Mouse (Mus musculus): ENCODE results near the gene Trp53rkb. TPM values are rescaled to one million over a fixed set of nuclear protein-coding genes. Genes with fewer than 3 reads are reported as not detected.
A peak's percentile ranks its signal among the peaks of the same experiment; 100 is the strongest.

Gene Trp53rkb
- polyA plus RNA-seq, 2 experiments, result 7.7 to 10.8 TPM

GRCm38 (mm10) chr2:166805250-166806172, 13.2 kb downstream of the Trp53rkb start, which contains the start of gene Arfgef2:
Gene Arfgef2 (plus strand): TSS chr2:166805588.
- H3K9me3 ChIP-seq (ENCODE audit: control insufficient read depth, low read length), result no peaks in the 10 kb centered on the region
- peaks cover 10% of the 10 kb centered on the region; the same call in 1 of the 2 replicates for H3K4me1 ChIP-seq (ENCODE audit: control insufficient read depth, insufficient read depth, low read length)
- peak within 1 kb of the TSS; percentile 87 for H3K4me3 ChIP-seq (replicated peaks; ENCODE audit: low read length)
- no peaks in the 10 kb centered on the region for H3K36me3 ChIP-seq (ENCODE audit: control insufficient read depth, insufficient read depth, low read length)
- H3K27me3 ChIP-seq (ENCODE audit: control insufficient read depth, insufficient read depth, low read length), result no peaks in the 10 kb centered on the region
- H3K4me2 ChIP-seq (replicated peaks; ENCODE audit: low read depth, low read length, severe bottlenecking), result peak within 1 kb of the TSS; percentile 88
- under 1% methylated on average over 35 of the region's 76 CpGs for WGBS
- peak; percentile 85 for ATAC-seq (ENCODE audit: low FRiP score, low read depth)
- TF ChIP-seq POLR2A (IDR thresholded peaks at IDR 0.05; ENCODE audit: borderline replicate concordance, extremely low read depth, insufficient read depth, insufficient read length), result 0 out of 2 replicates have a peak, but pooled peaks have one; percentile 27
- H3K9ac ChIP-seq (ENCODE audit: low read depth, low read length, severe bottlenecking), result peak within 1 kb of the TSS; percentile 84
- peak within 1 kb of the TSS; percentile 65 for H3K27ac ChIP-seq (replicated peaks; ENCODE audit: low read depth, low read length)
- DNase-seq (ENCODE audit: low spot score), result peak; percentile 74

DNA sequence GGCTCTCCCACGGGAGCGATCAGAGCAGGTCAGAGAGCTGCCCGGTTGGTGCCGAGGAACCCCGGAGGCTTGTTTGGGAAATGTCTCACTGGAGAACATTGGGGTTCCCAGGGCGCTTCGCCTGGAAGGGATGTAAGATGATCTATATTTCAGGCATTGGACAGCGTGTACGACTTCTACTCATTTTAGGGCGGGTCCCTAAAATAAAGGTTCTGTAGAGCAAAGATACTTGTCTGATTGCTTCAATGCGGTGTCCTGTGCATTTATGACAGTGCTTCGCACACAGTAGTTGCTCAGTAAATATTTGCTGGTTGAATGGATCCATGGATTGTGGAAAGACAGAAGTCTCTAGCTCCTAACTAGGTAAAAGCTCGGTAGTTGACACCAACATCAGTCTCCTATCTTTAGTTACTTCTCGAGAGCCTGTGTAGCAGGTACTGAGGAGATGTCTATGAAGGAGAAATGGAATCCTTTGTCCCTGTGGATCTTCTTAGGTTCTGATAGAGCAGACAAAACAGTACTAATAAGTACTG, 13.9 kb downstream of the Trp53rkb start:
- peak overlapping the region; percentile 87 for H3K4me3 ChIP-seq (replicated peaks; ENCODE audit: low read length)
- peak overlapping the region; percentile 88 for H3K4me2 ChIP-seq (replicated peaks; ENCODE audit: low read depth, low read length, severe bottlenecking)
- ATAC-seq (ENCODE audit: low FRiP score, low read depth), result no peak
- peak; percentile 32 for DNase-seq (ENCODE audit: low spot score)
- H3K36me3 ChIP-seq (ENCODE audit: control insufficient read depth, insufficient read depth, low read length), result no peaks in the 10 kb centered on the region
- no peaks in the 10 kb centered on the region for H3K9me3 ChIP-seq (ENCODE audit: control insufficient read depth, low read length)
- H3K9ac ChIP-seq (ENCODE audit: low read depth, low read length, severe bottlenecking), result peak overlapping the region; percentile 84
- peak overlapping the region; percentile 65; the same call in 1 of the 2 replicates for H3K27ac ChIP-seq (replicated peaks; ENCODE audit: low read depth, low read length)
- TF ChIP-seq POLR2A (IDR thresholded peaks at IDR 0.05; ENCODE audit: borderline replicate concordance, extremely low read depth, insufficient read depth, insufficient read length), result no peak
- 20% methylated on average over 14 of the region's 14 CpGs for WGBS
- H3K4me1 ChIP-seq (ENCODE audit: control insufficient read depth, insufficient read depth, low read length), result peaks cover 10% of the 10 kb centered on the region; the same call in 1 of the 2 replicates
- H3K27me3 ChIP-seq (ENCODE audit: control insufficient read depth, insufficient read depth, low read length), result no peaks in the 10 kb centered on the region

GRCm38 (mm10) chr2:166806813-166807212, 14.5 kb downstream of the Trp53rkb start:
- H3K4me2 ChIP-seq (replicated peaks; ENCODE audit: low read depth, low read length, severe bottlenecking), result peak overlapping the region; percentile 88
- no peaks in the 10 kb centered on the region for H3K9me3 ChIP-seq (ENCODE audit: control insufficient read depth, low read length)
- no peak overlapping the region for H3K27ac ChIP-seq (replicated peaks; ENCODE audit: low read depth, low read length)
- ATAC-seq (ENCODE audit: low FRiP score, low read depth), result no peak
- TF ChIP-seq POLR2A (IDR thresholded peaks at IDR 0.05; ENCODE audit: borderline replicate concordance, extremely low read depth, insufficient read depth, insufficient read length), result no peak
- no peak overlapping the region for H3K9ac ChIP-seq (ENCODE audit: low read depth, low read length, severe bottlenecking)
- H3K4me1 ChIP-seq (ENCODE audit: control insufficient read depth, insufficient read depth, low read length), result peaks cover 10% of the 10 kb centered on the region; the same call in 1 of the 2 replicates
- H3K4me3 ChIP-seq (replicated peaks; ENCODE audit: low read length), result peak overlapping the region; percentile 87; the same call in 1 of the 2 replicates
- H3K36me3 ChIP-seq (ENCODE audit: control insufficient read depth, insufficient read depth, low read length), result no peaks in the 10 kb centered on the region
- DNase-seq (ENCODE audit: low spot score), result no peak
- 72% methylated on average over 6 of the region's 6 CpGs for WGBS
- H3K27me3 ChIP-seq (ENCODE audit: control insufficient read depth, insufficient read depth, low read length), result no peaks in the 10 kb centered on the region

- Histone ChIP-seq H3K9me3 (ENCODE audit: control insufficient read depth, low read length) (no peaks in the 10 kb centered on the region), H3K36me3 (ENCODE audit: control insufficient read depth, insufficient read depth, low read length) (no peaks in the 10 kb centered on the region), H3K27me3 (ENCODE audit: control insufficient read depth, insufficient read depth, low read length) (no peaks in the 10 kb centered on the region), H3K27ac (replicated peaks; ENCODE audit: low read depth, low read length) (no peak overlapping the region), H3K4me3 (replicated peaks; ENCODE audit: low read length) (no peak overlapping the region), H3K4me1 (ENCODE audit: control insufficient read depth, insufficient read depth, low read length) (peaks cover 10% of the 10 kb centered on the region; the same call in 1 of the 2 replicates), H3K4me2 (replicated peaks; ENCODE audit: low read depth, low read length, severe bottlenecking) (no peak overlapping the region), H3K9ac (ENCODE audit: low read depth, low read length, severe bottlenecking) (no peak overlapping the region)
- 93% methylated on average over 5 of the region's 5 CpGs for WGBS
- ATAC-seq (ENCODE audit: low FRiP score, low read depth), result no peak
- TF ChIP-seq POLR2A (IDR thresholded peaks at IDR 0.05; ENCODE audit: borderline replicate concordance, extremely low read depth, insufficient read depth, insufficient read length), result no peak
- no peak for DNase-seq (ENCODE audit: low spot score)
Observed at GRCm38 (mm10) chr2:166809499-166809898, 17.2 kb downstream of the Trp53rkb start.

- no peak for TF ChIP-seq POLR2A (IDR thresholded peaks at IDR 0.05; ENCODE audit: borderline replicate concordance, extremely low read depth, insufficient read depth, insufficient read length)
- Histone ChIP-seq H3K27me3 (ENCODE audit: control insufficient read depth, insufficient read depth, low read length) (no peaks in the 10 kb centered on the region), H3K27ac (replicated peaks; ENCODE audit: low read depth, low read length) (no peak overlapping the region), H3K4me3 (replicated peaks; ENCODE audit: low read length) (no peak overlapping the region), H3K4me2 (replicated peaks; ENCODE audit: low read depth, low read length, severe bottlenecking) (no peak overlapping the region), H3K9me3 (ENCODE audit: control insufficient read depth, low read length) (no peaks in the 10 kb centered on the region), H3K36me3 (ENCODE audit: control insufficient read depth, insufficient read depth, low read length) (no peaks in the 10 kb centered on the region), H3K9ac (ENCODE audit: low read depth, low read length, severe bottlenecking) (no peak overlapping the region), H3K4me1 (ENCODE audit: control insufficient read depth, insufficient read depth, low read length) (peaks cover 10% of the 10 kb centered on the region; the same call in 1 of the 2 replicates)
- ATAC-seq (ENCODE audit: low FRiP score, low read depth) (no peak), DNase-seq (ENCODE audit: low spot score) (no peak)
- 88% methylated on average over 10 of the region's 10 CpGs for WGBS
Observed at GRCm38 (mm10) chr2:166810821-166811220, 18.5 kb downstream of the Trp53rkb start.

All from limb, embryonic 14.5 days (tissue).